Mouse (Mus musculus): Measurements from ENCODE around the gene Dclk3. TPM values are rescaled to one million over a fixed set of nuclear protein-coding genes. Genes with fewer than 3 reads are reported as not detected.

Gene Dclk3
- 1.6 and 2.5 TPM in 2 replicates for polyA plus RNA-seq (2016; fragmentation: Nextera tagmentation; extraction: Ambion mirVana)

DNA sequence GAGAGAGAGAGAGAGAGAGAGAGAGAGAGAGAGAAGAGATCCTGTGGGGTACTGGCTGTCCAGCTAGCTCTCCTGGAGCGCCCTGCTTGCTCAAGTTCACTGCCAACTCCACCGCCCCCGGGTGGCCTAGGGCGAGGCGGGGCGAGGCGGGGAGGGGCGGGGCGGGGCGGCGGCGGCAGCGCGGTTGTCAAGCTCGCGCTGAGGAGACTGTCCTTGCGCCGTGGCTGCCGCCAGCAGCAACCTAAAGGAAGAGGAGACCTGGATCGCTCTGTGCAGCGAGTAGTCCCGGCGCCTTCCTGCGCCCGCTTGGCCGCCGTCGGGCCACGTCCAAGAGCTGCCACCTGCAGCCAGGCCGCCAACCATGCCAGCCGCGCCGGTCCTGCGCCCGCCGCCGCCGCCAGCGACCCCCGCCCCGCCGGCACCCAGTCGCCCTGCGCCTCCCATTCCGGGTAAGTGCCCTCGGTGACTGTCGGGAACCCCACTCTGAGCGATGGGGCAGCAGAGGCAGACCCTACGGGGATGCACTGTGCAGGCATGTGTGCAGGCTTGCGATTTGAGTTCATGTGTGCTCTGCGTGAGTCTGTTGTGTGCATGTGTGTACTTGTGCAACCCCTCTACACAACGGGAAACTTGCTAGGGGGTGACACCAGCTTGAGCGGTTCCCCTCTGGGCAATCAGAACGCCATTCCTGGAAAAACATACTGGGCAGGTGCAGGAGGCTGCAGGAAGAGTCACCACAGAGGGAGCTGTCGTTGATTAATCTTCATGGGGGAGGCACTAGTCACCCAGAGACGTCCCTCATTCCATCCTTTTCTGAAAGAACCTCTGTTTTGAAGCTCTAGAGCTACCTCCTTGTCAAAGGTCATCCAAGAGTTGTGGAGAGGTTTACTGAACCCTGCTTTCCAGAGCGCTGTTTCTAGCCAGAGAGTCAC lies at the start of gene Dclk3:
TSS of gene Dclk3 (plus strand) at position 178 of the 932 bp plus-strand sequence.
- WGBS, result 3% methylated on average over 56 of the region's 57 CpGs
- H3K27me3 ChIP-seq (ENCODE audit: insufficient read depth, poor library complexity, severe bottlenecking), result peaks cover 55% of the 10 kb centered on the region
- H3K27ac ChIP-seq, result peak within 1 kb of the TSS; percentile 72
- DNase-seq (ENCODE audit: low spot score), result no peak
- H3K9me3 ChIP-seq, result no peaks in the 10 kb centered on the region
- H3K4me1 ChIP-seq, result peaks cover 20% of the 10 kb centered on the region; the same call in 1 of the 2 replicates
- H3K4me3 ChIP-seq, result peak within 1 kb of the TSS; percentile 64
- no peaks in the 10 kb centered on the region for H3K36me3 ChIP-seq

DNA sequence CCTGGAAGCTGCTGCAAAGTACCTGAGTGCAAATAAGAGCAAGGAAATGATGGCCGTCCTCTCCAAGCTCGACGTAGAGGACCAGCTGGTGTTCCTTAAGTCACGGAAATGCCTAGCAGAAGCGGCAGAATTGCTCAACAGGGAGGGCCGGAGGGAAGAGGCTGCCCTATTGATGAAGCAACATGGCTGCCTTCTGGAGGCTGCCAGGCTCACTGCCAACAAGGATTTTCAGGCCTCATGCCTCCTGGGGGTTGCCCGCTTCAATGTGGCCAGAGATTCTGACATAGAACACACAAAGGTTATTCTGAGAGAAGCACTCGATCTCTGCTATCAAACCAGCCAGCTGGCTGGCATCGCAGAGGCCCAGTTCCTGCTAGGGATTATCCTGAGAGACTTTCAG lies 48.9 kb upstream of the Dclk3 start:
- DNase-seq (ENCODE audit: low spot score), result no peak
- Histone ChIP-seq H3K4me3 (no peak overlapping the region), H3K27me3 (ENCODE audit: insufficient read depth, poor library complexity, severe bottlenecking) (peaks cover 5% of the 10 kb centered on the region; the same call in 1 of the 2 replicates), H3K4me1 (no peaks in the 10 kb centered on the region), H3K27ac (no peak overlapping the region), H3K36me3 (no peaks in the 10 kb centered on the region), H3K9me3 (no peaks in the 10 kb centered on the region)
- 80% methylated on average over 9 of the region's 9 CpGs for WGBS

DNA sequence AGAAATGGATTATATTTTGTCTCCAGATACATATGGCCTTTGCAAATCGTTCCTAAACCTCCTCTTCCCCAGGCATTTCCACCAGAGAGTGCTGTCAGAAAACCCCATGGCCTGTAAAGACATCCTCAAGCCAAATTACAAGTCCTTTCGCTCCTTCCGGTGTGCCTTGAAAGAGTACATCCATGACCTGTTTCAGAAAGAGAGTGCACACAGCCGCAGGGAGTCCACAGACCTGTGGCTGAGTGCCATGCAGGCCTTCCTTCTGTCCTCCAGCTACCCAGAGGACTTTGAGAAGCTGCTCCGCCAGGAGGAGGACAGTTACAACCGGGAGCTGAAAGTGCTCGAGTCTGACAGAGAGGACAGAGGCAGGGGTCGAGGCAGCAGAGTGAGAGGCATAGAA lies 47.8 kb upstream of the Dclk3 start:
- Histone ChIP-seq H3K36me3 (no peaks in the 10 kb centered on the region), H3K27me3 (ENCODE audit: insufficient read depth, poor library complexity, severe bottlenecking) (peaks cover 5% of the 10 kb centered on the region; the same call in 1 of the 2 replicates), H3K27ac (no peak overlapping the region), H3K9me3 (no peaks in the 10 kb centered on the region), H3K4me3 (no peak overlapping the region), H3K4me1 (no peaks in the 10 kb centered on the region)
- 75% methylated on average over 8 of the region's 8 CpGs for WGBS
- DNase-seq (ENCODE audit: low spot score), result peak; percentile 62

DNA sequence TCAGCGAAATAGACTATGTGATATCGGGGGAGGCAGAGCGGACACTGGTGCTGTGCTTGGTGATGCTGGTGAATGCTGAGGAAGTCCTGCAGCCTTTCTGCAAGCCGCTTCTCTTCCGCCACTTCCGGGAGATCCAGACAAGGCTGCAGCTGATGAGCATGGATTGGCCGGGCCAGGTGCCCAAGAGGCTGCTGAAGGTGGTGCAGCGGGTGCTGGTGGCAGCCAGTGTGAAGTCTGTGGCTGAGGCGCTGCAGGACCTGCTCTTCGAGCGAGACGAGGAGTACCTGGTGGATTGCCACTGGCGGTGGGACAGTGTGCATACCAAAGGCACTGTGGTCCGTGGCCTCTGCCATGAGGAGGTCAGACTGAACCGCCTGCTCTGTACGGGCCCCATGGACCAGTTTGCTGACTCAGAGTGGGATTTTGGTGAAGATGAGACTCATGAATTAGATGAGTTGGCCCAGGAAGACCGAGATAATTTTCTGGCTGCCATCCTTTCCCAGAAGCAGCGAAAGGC lies 46.9 kb upstream of the Dclk3 start:
- Histone ChIP-seq H3K4me3 (no peak overlapping the region), H3K36me3 (no peaks in the 10 kb centered on the region), H3K27ac (no peak overlapping the region), H3K27me3 (ENCODE audit: insufficient read depth, poor library complexity, severe bottlenecking) (peaks cover 5% of the 10 kb centered on the region; the same call in 1 of the 2 replicates), H3K9me3 (no peaks in the 10 kb centered on the region), H3K4me1 (no peaks in the 10 kb centered on the region)
- peak; percentile 71 for DNase-seq (ENCODE audit: low spot score)
- 80% methylated on average over 18 of the region's 18 CpGs for WGBS

DNA sequence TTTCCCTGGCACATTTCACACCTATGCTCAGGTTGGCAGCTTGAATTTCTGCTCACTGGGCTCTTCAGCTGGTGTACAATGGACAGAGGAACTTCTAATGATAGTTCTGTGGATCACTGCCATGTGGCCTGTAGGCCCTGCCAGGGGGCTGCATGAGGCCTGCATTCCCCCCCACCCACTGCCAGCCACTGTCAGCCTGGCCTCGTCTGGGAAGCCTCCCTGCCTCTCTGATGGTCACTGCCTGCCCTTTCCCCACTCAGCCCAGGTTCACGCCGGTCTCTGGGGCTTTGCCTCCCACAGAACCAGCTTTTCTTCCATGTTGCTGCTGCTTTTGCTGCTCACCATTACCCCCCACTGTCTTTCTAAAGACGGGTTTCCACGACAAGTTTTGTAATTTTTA lies 43.6 kb upstream of the Dclk3 start:
- Histone ChIP-seq H3K9me3 (no peaks in the 10 kb centered on the region), H3K4me3 (no peak overlapping the region), H3K4me1 (no peaks in the 10 kb centered on the region), H3K27ac (no peak overlapping the region), H3K27me3 (ENCODE audit: insufficient read depth, poor library complexity, severe bottlenecking) (peaks cover 5% of the 10 kb centered on the region; the same call in 1 of the 2 replicates), H3K36me3 (no peaks in the 10 kb centered on the region)
- DNase-seq (ENCODE audit: low spot score), result peak; percentile 22
- WGBS, result 67% methylated on average over 5 of the region's 5 CpGs

DNA sequence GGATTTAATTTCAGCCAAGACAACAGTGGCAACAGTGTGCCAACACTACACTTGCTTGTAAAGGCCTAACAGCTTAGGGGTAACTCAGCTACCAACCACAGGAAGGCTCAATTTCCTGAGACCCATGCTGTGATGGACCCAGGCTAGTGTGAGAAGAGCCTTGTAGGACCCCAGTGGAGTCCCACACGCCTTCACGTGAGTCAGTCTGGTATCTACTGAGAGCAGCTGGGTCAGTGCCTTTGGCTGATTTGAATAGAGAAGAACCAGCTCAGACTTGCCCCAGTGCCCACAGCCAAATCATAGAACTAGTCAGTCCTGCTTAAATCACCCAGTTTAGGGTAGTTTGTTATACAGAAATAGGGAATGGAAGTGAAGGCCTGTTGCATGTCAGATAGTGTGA lies 40.8 kb upstream of the Dclk3 start:
- Histone ChIP-seq H3K36me3 (no peaks in the 10 kb centered on the region), H3K4me3 (no peak overlapping the region), H3K27ac (no peak overlapping the region), H3K27me3 (ENCODE audit: insufficient read depth, poor library complexity, severe bottlenecking) (no peaks in the 10 kb centered on the region), H3K4me1 (no peaks in the 10 kb centered on the region), H3K9me3 (no peaks in the 10 kb centered on the region)
- WGBS, result 75% methylated on average over 2 of the region's 2 CpGs
- DNase-seq (ENCODE audit: low spot score), result no peak

DNA sequence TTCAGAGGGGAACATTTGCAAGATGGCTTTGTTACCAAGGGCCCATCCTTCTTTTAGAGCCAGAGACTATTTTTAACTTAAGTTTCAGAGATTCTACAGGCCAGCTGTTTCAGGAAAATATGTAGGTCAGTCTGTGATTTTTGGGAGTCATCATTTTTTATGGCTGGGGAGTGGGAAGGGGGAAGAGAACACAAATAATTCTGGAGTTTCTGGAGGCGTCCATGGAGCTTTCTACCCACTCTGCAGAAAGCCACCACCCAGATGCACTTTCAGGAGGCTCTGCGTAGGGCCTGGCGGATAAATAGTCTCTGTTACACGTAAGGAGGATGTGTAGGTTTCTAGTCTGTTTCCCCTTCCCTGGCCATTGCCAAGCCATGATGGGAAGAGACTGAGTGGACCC lies 38.8 kb upstream of the Dclk3 start:
- no peak overlapping the region for H3K4me3 ChIP-seq
- no peaks in the 10 kb centered on the region for H3K36me3 ChIP-seq
- 83% methylated on average over 4 of the region's 4 CpGs for WGBS
- no peaks in the 10 kb centered on the region for H3K4me1 ChIP-seq
- DNase-seq (ENCODE audit: low spot score), result no peak
- no peaks in the 10 kb centered on the region for H3K27me3 ChIP-seq (ENCODE audit: insufficient read depth, poor library complexity, severe bottlenecking)
- no peak overlapping the region for H3K27ac ChIP-seq
- no peaks in the 10 kb centered on the region for H3K9me3 ChIP-seq

DNA sequence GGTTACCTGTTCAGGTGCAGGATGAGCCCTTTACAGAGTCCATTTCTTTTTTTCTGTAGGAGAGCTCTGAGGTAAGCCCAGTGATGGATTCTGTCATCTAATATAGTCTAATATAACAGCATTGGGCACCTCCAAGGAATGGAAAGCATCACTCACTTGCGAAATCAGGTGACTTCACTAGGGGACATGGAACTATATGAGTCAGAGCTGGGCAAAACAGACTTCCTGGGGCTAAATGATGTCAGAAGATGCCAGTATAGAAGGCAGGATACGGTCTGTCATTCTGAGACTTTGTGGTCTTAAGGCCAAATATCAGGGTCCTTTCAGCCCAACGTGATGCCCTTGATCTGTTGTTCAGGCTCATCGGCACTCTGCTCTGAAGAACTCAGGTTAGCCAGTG lies 35.7 kb upstream of the Dclk3 start:
- H3K4me3 ChIP-seq, result no peak overlapping the region
- no peaks in the 10 kb centered on the region for H3K9me3 ChIP-seq
- no peak for DNase-seq (ENCODE audit: low spot score)
- H3K27me3 ChIP-seq (ENCODE audit: insufficient read depth, poor library complexity, severe bottlenecking), result no peaks in the 10 kb centered on the region
- H3K36me3 ChIP-seq, result no peaks in the 10 kb centered on the region
- no peak overlapping the region for H3K27ac ChIP-seq
- 89% methylated on average over 4 of the region's 4 CpGs for WGBS
- no peaks in the 10 kb centered on the region for H3K4me1 ChIP-seq

DNA sequence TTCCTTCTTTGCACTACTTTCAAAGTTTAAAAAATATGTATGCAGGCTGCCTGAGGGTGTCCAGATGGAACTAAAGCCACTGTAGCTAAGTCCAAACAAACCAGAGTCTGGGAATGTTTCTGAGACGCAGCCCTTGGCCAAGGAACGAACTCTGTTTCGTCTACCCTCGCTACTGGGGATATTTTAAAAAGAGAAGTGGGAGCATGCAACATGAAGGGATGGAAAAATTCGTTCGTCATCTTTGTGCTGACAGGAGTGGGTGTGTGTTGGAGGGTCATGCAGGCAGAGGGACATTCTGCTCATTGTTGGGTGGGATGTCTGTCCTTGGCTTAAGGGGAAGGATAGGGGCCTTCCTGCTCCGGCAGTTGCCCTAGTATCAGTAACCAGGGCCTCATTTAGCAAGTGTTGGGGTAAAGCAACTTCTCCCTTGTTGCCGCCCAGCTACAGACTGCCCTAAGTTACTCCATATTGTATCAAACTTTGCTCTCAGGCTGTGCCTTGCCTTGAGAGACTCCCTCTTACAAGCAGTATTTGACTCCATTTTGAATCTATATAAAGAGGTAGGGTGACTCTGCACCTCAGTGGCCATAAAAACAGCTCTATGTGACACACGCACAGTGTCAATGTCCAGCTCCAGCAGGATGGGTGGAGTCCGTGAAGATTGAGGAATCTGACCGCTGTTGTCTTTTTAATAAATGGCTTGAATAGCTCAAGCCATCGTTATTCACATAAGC lies 34.4 kb upstream of the Dclk3 start:
- 83% methylated on average over 12 of the region's 12 CpGs for WGBS
- no peak overlapping the region for H3K4me3 ChIP-seq

DNA sequence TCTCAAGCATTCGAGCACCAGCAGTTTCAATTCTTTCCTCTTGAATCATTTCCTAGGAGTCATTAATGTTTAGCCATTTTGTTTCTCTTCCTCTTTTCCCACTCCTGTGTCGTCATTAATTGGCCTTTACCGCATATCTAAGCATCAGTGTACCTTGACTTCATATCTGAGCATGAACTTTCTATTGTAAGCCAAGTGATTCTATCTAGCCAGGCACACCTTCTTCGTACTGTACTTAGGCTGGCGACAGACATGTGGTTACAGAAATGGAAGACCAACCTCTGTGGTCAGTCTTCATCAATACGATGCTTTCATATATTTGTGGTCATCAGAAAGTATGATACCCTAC lies 33.8 kb upstream of the Dclk3 start:
- DNase-seq (ENCODE audit: low spot score), result no peak
- Histone ChIP-seq H3K36me3 (no peaks in the 10 kb centered on the region), H3K9me3 (no peaks in the 10 kb centered on the region), H3K27me3 (ENCODE audit: insufficient read depth, poor library complexity, severe bottlenecking) (no peaks in the 10 kb centered on the region), H3K4me3 (no peak overlapping the region), H3K4me1 (no peaks in the 10 kb centered on the region), H3K27ac (no peak overlapping the region)
- 85% methylated on average over 6 of the region's 6 CpGs for WGBS

More for the DNA sequence above, 34.4 kb upstream of the Dclk3 start:
- H3K9me3 ChIP-seq, result no peaks in the 10 kb centered on the region
- DNase-seq (ENCODE audit: low spot score), result no peak
- H3K36me3 ChIP-seq, result no peaks in the 10 kb centered on the region
- H3K27ac ChIP-seq, result no peak overlapping the region
- no peaks in the 10 kb centered on the region for H3K27me3 ChIP-seq (ENCODE audit: insufficient read depth, poor library complexity, severe bottlenecking)
- no peaks in the 10 kb centered on the region for H3K4me1 ChIP-seq

DNA sequence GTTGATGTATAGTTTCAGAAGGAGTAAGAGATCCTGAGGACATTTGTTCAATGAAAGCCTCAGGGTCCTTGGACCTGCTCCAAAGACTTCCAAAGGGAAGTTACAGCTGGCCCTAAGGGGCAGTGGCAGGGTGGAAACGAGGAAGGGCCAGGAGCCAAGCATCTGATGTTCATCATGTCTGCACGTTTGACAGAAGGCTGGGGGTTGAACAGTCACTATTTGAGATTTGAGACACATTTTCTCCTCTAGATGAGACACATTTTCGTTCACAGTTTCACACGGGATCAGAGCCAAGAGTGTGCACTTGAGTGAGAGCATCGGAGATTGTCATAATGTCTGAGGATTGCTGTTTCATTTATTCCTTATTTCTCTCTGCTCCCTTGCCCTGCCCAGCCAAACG lies 30.9 kb upstream of the Dclk3 start:
- DNase-seq (ENCODE audit: low spot score), result no peak
- no peak overlapping the region for H3K27ac ChIP-seq
- H3K4me3 ChIP-seq, result no peak overlapping the region
- H3K36me3 ChIP-seq, result no peaks in the 10 kb centered on the region
- H3K4me1 ChIP-seq, result no peaks in the 10 kb centered on the region
- no peaks in the 10 kb centered on the region for H3K27me3 ChIP-seq (ENCODE audit: insufficient read depth, poor library complexity, severe bottlenecking)
- no peaks in the 10 kb centered on the region for H3K9me3 ChIP-seq
- WGBS, result 76% methylated on average over 6 of the region's 6 CpGs

DNA sequence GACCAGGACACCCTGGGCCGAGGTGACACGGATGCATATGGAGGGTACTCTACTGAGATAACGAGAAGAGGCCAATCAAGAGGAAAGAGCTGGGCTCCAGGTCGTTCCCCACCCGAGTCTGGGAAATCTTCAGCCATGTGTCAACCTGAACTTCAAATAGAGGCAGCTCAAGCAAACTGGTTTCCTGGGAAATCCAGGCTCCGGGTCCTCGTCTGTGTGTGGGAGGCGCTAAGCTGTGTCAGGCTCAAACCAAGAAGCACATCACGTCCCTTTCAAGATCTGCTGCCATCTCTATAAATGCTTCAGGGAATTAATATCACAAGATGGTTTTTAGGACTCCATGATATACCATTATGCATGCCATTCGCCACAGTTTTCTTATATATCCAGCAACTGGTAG lies 30.5 kb upstream of the Dclk3 start:
- 76% methylated on average over 10 of the region's 10 CpGs for WGBS
- no peaks in the 10 kb centered on the region for H3K9me3 ChIP-seq
- H3K27ac ChIP-seq, result no peak overlapping the region
- H3K4me3 ChIP-seq, result no peak overlapping the region
- no peaks in the 10 kb centered on the region for H3K36me3 ChIP-seq
- H3K27me3 ChIP-seq (ENCODE audit: insufficient read depth, poor library complexity, severe bottlenecking), result no peaks in the 10 kb centered on the region
- DNase-seq (ENCODE audit: low spot score), result no peak
- no peaks in the 10 kb centered on the region for H3K4me1 ChIP-seq
